ENCODE assay signal across 30 mouse cellular contexts in the genomic region with DNA sequence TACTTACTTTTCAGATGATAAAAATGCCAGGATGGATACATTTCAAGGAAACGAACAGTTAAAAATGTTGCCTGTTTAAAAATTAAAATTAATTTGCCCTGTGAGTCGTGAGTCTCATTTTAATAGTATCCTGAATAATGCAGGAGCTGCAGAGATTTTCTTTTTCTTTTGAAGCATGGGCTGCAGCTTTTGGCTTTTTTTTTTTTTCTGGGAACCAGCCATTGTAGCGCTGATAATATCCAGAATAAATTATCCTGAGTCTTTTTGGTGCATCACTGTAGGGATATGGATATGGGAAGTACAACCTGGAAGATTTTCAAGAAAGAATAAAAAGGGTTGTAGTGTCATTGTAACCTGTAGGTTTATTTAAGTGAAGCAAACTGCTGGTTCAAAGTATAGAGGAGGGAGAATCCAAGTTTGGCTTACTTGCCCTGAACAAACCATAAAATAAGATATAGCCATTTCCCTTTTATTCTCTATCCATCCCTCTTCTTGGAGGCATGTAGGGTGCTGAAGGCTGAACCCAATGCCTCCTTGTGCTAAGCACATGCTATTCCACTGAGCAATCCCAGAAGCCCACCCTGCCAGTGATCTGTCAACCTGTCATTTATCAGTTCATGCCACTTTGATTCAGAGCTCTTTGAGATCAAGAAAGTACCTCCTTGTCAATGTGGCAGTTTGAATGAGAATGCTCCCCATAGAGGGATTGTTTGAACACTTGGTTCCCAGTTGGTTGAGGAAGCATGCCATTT.
A peak's percentile ranks its signal among the peaks of the same experiment; 100 is the strongest.
DNase-seq lines count a peak whose midpoint lies in the region; ATAC-seq and TF ChIP-seq lines count a peak whose summit lies in the region.
"Had no signal": no experiment of that assay in that cellular context is flagged by ENCODE, and none has a peak within 500 bp of the region (broad histone marks: within the 10 kb centered on the region; RNA-seq: fewer than 3 reads in every experiment).

No protein-coding gene starts in this region.

- H3K36me3 ChIP-seq in forebrain, embryonic 14.5 days (ENCODE audit: control insufficient read depth, insufficient read depth, low read length): no peaks in the 10 kb centered on the region
- H3K36me3 ChIP-seq in forebrain, embryonic 10.5 days (replicated peaks): no peaks in the 10 kb centered on the region
- no peaks in the 10 kb centered on the region for H3K36me3 ChIP-seq in midbrain, embryonic 13.5 days
- no peaks in the 10 kb centered on the region for H3K36me3 ChIP-seq in midbrain, embryonic 11.5 days (ENCODE audit: control insufficient read depth, insufficient read depth, low read length)
- H3K36me3 ChIP-seq in midbrain, embryonic 14.5 days (ENCODE audit: control insufficient read depth, insufficient read depth, low read length): no peaks in the 10 kb centered on the region
- H3K36me3 ChIP-seq in midbrain, postnatal 0 days (ENCODE audit: insufficient read depth, low read length): no peaks in the 10 kb centered on the region
- no peaks in the 10 kb centered on the region for H3K36me3 ChIP-seq in neural tube, embryonic 15.5 days
- H3K36me3 ChIP-seq: embryonic facial prominence, embryonic 10.5 days; embryonic facial prominence, embryonic 13.5 days; heart, embryonic 12.5 days; heart, embryonic 15.5 days had no signal

- WGBS in forebrain, embryonic 14.5 days: 56% methylated on average over 3 of the region's 3 CpGs
- 84% methylated on average over 3 of the region's 3 CpGs for WGBS in forebrain, embryonic 10.5 days
- 25% methylated on average over 3 of the region's 3 CpGs for WGBS in midbrain, embryonic 13.5 days
- 64% methylated on average over 3 of the region's 3 CpGs for WGBS in midbrain, embryonic 11.5 days
- WGBS in midbrain, embryonic 14.5 days: 17% methylated on average over 3 of the region's 3 CpGs
- 15% methylated on average over 3 of the region's 3 CpGs for WGBS in midbrain, postnatal 0 days
- WGBS in neural tube, embryonic 15.5 days: 65% methylated on average over 3 of the region's 3 CpGs

- intact Hi-C loops in left cerebral cortex, postnatal 4 days (cut with DNase I): no loop called here

- no peak overlapping the region for H3K4me2 ChIP-seq in forebrain, embryonic 14.5 days (ENCODE audit: low read length)
- H3K4me2 ChIP-seq in midbrain, embryonic 13.5 days (replicated peaks): no peak overlapping the region
- no peak overlapping the region for H3K4me2 ChIP-seq in midbrain, embryonic 11.5 days
- H3K4me2 ChIP-seq in midbrain, embryonic 14.5 days (ENCODE audit: low read length): no peak overlapping the region
- no peak overlapping the region for H3K4me2 ChIP-seq in midbrain, postnatal 0 days (ENCODE audit: low read depth, low read length, poor library complexity, severe bottlenecking)
- H3K4me2 ChIP-seq in neural tube, embryonic 15.5 days: no peak overlapping the region
- H3K4me2 ChIP-seq: embryonic facial prominence, embryonic 13.5 days; heart, embryonic 12.5 days; heart, embryonic 15.5 days; hindbrain, embryonic 14.5 days had no signal

- H3K9me3 ChIP-seq in forebrain, embryonic 14.5 days (replicated peaks; ENCODE audit: control insufficient read depth, low read length): no peaks in the 10 kb centered on the region
- H3K9me3 ChIP-seq in forebrain, embryonic 10.5 days: no peaks in the 10 kb centered on the region
- H3K9me3 ChIP-seq in midbrain, embryonic 13.5 days: no peaks in the 10 kb centered on the region
- H3K9me3 ChIP-seq in midbrain, embryonic 11.5 days (ENCODE audit: control insufficient read depth, low read length): no peaks in the 10 kb centered on the region
- no peaks in the 10 kb centered on the region for H3K9me3 ChIP-seq in midbrain, embryonic 14.5 days (ENCODE audit: control insufficient read depth, low read length)
- no peaks in the 10 kb centered on the region for H3K9me3 ChIP-seq in midbrain, postnatal 0 days (ENCODE audit: low read length)
- no peaks in the 10 kb centered on the region for H3K9me3 ChIP-seq in neural tube, embryonic 15.5 days (replicated peaks)
- H3K9me3 ChIP-seq: embryonic facial prominence, embryonic 10.5 days; embryonic facial prominence, embryonic 13.5 days; heart, embryonic 15.5 days had no signal

- peak; percentile 13 for DNase-seq in forebrain, embryonic 14.5 days (ENCODE audit: low spot score)
- no peak for DNase-seq in forebrain, embryonic 10.5 days (ENCODE audit: extremely low spot score, low spot score)
- DNase-seq in midbrain, embryonic 11.5 days (ENCODE audit: low spot score, missing footprints): no peak
- DNase-seq in midbrain, embryonic 14.5 days: peak; percentile 57
- DNase-seq in midbrain, postnatal 0 days (ENCODE audit: low spot score): no peak
- no peak for DNase-seq in left cerebral cortex, postnatal 4 days
- DNase-seq: adrenal gland, adult 2 months; adrenal gland, postnatal 14 days; B cell, adult 2 months; cerebellum, adult 11-12 months; cerebellum, adult 8-10 months; cerebellum, postnatal 10 days; cerebellum, postnatal 36 days; embryo, embryonic 11 days; gastrocnemius, adult 2 months; gastrocnemius, postnatal 14 days; heart, adult 18-20 months; heart, postnatal 10 days; heart, postnatal 4 days had no signal

- H3K4me1 ChIP-seq in forebrain, embryonic 14.5 days (ENCODE audit: control insufficient read depth, insufficient read depth, low read length): no peaks in the 10 kb centered on the region
- no peaks in the 10 kb centered on the region for H3K4me1 ChIP-seq in forebrain, embryonic 10.5 days
- H3K4me1 ChIP-seq in midbrain, embryonic 13.5 days (replicated peaks): peaks cover 5% of the 10 kb centered on the region
- no peaks in the 10 kb centered on the region for H3K4me1 ChIP-seq in midbrain, embryonic 11.5 days (ENCODE audit: control insufficient read depth, insufficient read depth, low read length)
- peaks cover 3% of the 10 kb centered on the region; the same call in 1 of the 2 replicates for H3K4me1 ChIP-seq in midbrain, embryonic 14.5 days (ENCODE audit: control insufficient read depth, insufficient read depth, low read length)
- H3K4me1 ChIP-seq in midbrain, postnatal 0 days (ENCODE audit: insufficient read depth, low read length): no peaks in the 10 kb centered on the region
- H3K4me1 ChIP-seq in neural tube, embryonic 15.5 days: no peaks in the 10 kb centered on the region
- H3K4me1 ChIP-seq: embryonic facial prominence, embryonic 10.5 days; embryonic facial prominence, embryonic 13.5 days; heart, embryonic 12.5 days; heart, embryonic 15.5 days had no signal

- no peak overlapping the region for H3K27ac ChIP-seq in forebrain, embryonic 14.5 days (ENCODE audit: low read depth, low read length)
- no peak overlapping the region for H3K27ac ChIP-seq in forebrain, embryonic 10.5 days
- H3K27ac ChIP-seq in midbrain, embryonic 13.5 days: 0 out of 2 replicates have a peak overlapping the region, but pooled peaks have one; percentile 21
- no peak overlapping the region for H3K27ac ChIP-seq in midbrain, embryonic 11.5 days (ENCODE audit: low read depth, low read length)
- peak overlapping the region; percentile 43 for H3K27ac ChIP-seq in midbrain, embryonic 14.5 days (replicated peaks; ENCODE audit: low read depth, low read length)
- 0 out of 2 replicates have a peak overlapping the region, but pooled peaks have one; percentile 18 for H3K27ac ChIP-seq in midbrain, postnatal 0 days (ENCODE audit: low read depth, low read length)
- no peak overlapping the region for H3K27ac ChIP-seq in neural tube, embryonic 15.5 days (replicated peaks)
- H3K27ac ChIP-seq: embryonic facial prominence, embryonic 10.5 days; embryonic facial prominence, embryonic 13.5 days; gastrocnemius, adult 2 months; heart, embryonic 15.5 days; hindbrain, embryonic 14.5 days; hindbrain, postnatal 0 days had no signal

- no peak for TF ChIP-seq CTCF in midbrain, postnatal 0 days (IDR thresholded peaks at IDR 0.05)

- peak; percentile 40; the same call in 1 of the 2 replicates for ATAC-seq in forebrain, embryonic 14.5 days
- ATAC-seq in midbrain, embryonic 13.5 days: no peak
- ATAC-seq in midbrain, embryonic 11.5 days (ENCODE audit: low FRiP score): no peak
- ATAC-seq in midbrain, embryonic 14.5 days (ENCODE audit: low FRiP score, low TSS enrichment): peak; percentile 40; the same call in 1 of the 2 replicates
- ATAC-seq in midbrain, postnatal 0 days (ENCODE audit: low FRiP score): no peak
- no peak for ATAC-seq in neural tube, embryonic 15.5 days (ENCODE audit: low FRiP score)
- ATAC-seq: hindbrain, postnatal 0 days; inflammation-experienced regulatory T-cells, adult 6 months; intestine, embryonic 16.5 days had no signal

- H3K9ac ChIP-seq in forebrain, embryonic 14.5 days (ENCODE audit: low read length): no peak overlapping the region
- no peak overlapping the region for H3K9ac ChIP-seq in midbrain, embryonic 13.5 days (replicated peaks)
- no peak overlapping the region for H3K9ac ChIP-seq in midbrain, embryonic 11.5 days (ENCODE audit: low read length)
- no peak overlapping the region for H3K9ac ChIP-seq in midbrain, embryonic 14.5 days (replicated peaks; ENCODE audit: low read length)
- no peak overlapping the region for H3K9ac ChIP-seq in midbrain, postnatal 0 days (replicated peaks; ENCODE audit: low read length, poor library complexity, severe bottlenecking)
- H3K9ac ChIP-seq in neural tube, embryonic 15.5 days (replicated peaks): no peak overlapping the region
- H3K9ac ChIP-seq: embryonic facial prominence, embryonic 13.5 days; heart, embryonic 12.5 days; heart, embryonic 15.5 days; hindbrain, embryonic 14.5 days had no signal

- H3K4me3 ChIP-seq in forebrain, embryonic 14.5 days (ENCODE audit: low read depth, low read length): no peak overlapping the region
- H3K4me3 ChIP-seq in forebrain, embryonic 10.5 days: no peak overlapping the region
- H3K4me3 ChIP-seq in midbrain, embryonic 13.5 days (replicated peaks): no peak overlapping the region
- H3K4me3 ChIP-seq in midbrain, embryonic 11.5 days (ENCODE audit: low read depth, low read length): no peak overlapping the region
- no peak overlapping the region for H3K4me3 ChIP-seq in midbrain, embryonic 14.5 days (replicated peaks; ENCODE audit: low read depth, low read length)
- no peak overlapping the region for H3K4me3 ChIP-seq in midbrain, postnatal 0 days (ENCODE audit: low read depth, low read length)
- no peak overlapping the region for H3K4me3 ChIP-seq in neural tube, embryonic 15.5 days (replicated peaks)
- H3K4me3 ChIP-seq: embryonic facial prominence, embryonic 10.5 days; embryonic facial prominence, embryonic 13.5 days; erythroblast, embryonic 14.5 days; gastrocnemius, adult 2 months; heart, embryonic 12.5 days; heart, embryonic 15.5 days had no signal

- H3K27me3 ChIP-seq in forebrain, embryonic 14.5 days (replicated peaks; ENCODE audit: control insufficient read depth, insufficient read depth, low read length): no peaks in the 10 kb centered on the region
- H3K27me3 ChIP-seq in forebrain, embryonic 10.5 days (ENCODE audit: poor library complexity, severe bottlenecking): no peaks in the 10 kb centered on the region
- no peaks in the 10 kb centered on the region for H3K27me3 ChIP-seq in midbrain, embryonic 13.5 days
- no peaks in the 10 kb centered on the region for H3K27me3 ChIP-seq in midbrain, embryonic 11.5 days (ENCODE audit: control insufficient read depth, insufficient read depth, low read length)
- H3K27me3 ChIP-seq in midbrain, embryonic 14.5 days (ENCODE audit: control insufficient read depth, insufficient read depth, low read length): no peaks in the 10 kb centered on the region
- H3K27me3 ChIP-seq in midbrain, postnatal 0 days (ENCODE audit: insufficient read depth, low read length): no peaks in the 10 kb centered on the region
- H3K27me3 ChIP-seq in neural tube, embryonic 15.5 days (replicated peaks): no peaks in the 10 kb centered on the region
- H3K27me3 ChIP-seq: embryonic facial prominence, embryonic 13.5 days; heart, embryonic 12.5 days; heart, embryonic 15.5 days had no signal

Comparison
In these comparisons a context has a peak if more than half of its experiments do, and no peak if none do; other contexts are left out.
1. ATAC-seq: peak in forebrain, embryonic 14.5 days (single experiment) and midbrain, embryonic 14.5 days (single experiment); none in midbrain, embryonic 13.5 days (single experiment), midbrain, embryonic 11.5 days (single experiment), midbrain, postnatal 0 days (single experiment) and neural tube, embryonic 15.5 days (single experiment).
2. DNase-seq: peak in forebrain, embryonic 14.5 days (single experiment) and midbrain, embryonic 14.5 days (single experiment); none in forebrain, embryonic 10.5 days (single experiment), midbrain, embryonic 11.5 days (single experiment), midbrain, postnatal 0 days (single experiment) and left cerebral cortex, postnatal 4 days (single experiment).
3. H3K27ac ChIP-seq: peak in midbrain, embryonic 13.5 days (single experiment), midbrain, embryonic 14.5 days (single experiment) and midbrain, postnatal 0 days (single experiment); none in forebrain, embryonic 14.5 days (single experiment), forebrain, embryonic 10.5 days (single experiment), midbrain, embryonic 11.5 days (single experiment) and neural tube, embryonic 15.5 days (single experiment).